Mouse (Mus musculus): Measurements from ENCODE around the gene Dcdc2b. TPM values are rescaled to one million over a fixed set of nuclear protein-coding genes. Genes with fewer than 3 reads are reported as not detected.

Gene Dcdc2b
- not detected for polyA plus RNA-seq (2014; fragmentation: Illumina TruSeq; extraction: RNeasy Lipid Tissue Mini Kit (QIAGEN cat#74804); ENCODE audit: low read depth, low replicate concordance)

GRCm38 (mm10) chr4:129614093-129614492 lies at the start of gene Dcdc2b:
TSS of gene Dcdc2b (minus strand) at chr4:129614257.

GRCm38 (mm10) chr4:129640638-129641467 lies 26.8 kb upstream of the Dcdc2b start, which contains the start of gene Txlna:
TSS of gene Txlna (minus strand) at chr4:129641065.

DNA sequence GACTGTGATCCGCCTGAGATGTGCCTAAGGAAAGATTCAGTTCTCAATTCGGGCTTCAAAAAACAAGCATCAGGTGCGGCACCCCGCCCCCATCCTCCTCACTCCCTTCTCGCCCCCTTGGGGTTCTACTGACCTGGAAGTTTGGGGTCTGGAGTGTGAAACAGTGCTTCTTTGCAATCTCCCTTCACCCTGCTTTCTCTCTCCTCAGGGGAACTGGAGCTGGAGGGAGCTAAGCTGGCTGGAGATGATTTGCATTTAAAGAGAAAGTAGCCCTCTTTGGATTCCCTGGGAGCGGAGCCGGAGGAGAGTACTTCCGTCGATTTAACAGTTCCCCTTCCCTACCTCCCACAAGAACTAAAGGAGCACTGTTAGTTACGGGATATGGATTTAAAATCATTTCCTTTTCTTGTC lies 9.6 kb upstream of the Dcdc2b start, which contains the start of gene Ccdc28b:
TSS of gene Ccdc28b (minus strand) at position 267 of the 411 bp plus-strand sequence.

GRCm38 (mm10) chr4:129618786-129619691 lies 5.0 kb upstream of the Dcdc2b start, which contains the start of gene Iqcc:
TSS of gene Iqcc (minus strand) at chr4:129619099.

GRCm38 (mm10) chr4:129600233-129601158 lies 13.6 kb downstream of the Dcdc2b start, which contains the start of the genes Eif3i and Tmem234:
TSS of gene Eif3i (minus strand) at chr4:129600648.
TSS of gene Tmem234 (plus strand) at chr4:129600668.

DNA sequence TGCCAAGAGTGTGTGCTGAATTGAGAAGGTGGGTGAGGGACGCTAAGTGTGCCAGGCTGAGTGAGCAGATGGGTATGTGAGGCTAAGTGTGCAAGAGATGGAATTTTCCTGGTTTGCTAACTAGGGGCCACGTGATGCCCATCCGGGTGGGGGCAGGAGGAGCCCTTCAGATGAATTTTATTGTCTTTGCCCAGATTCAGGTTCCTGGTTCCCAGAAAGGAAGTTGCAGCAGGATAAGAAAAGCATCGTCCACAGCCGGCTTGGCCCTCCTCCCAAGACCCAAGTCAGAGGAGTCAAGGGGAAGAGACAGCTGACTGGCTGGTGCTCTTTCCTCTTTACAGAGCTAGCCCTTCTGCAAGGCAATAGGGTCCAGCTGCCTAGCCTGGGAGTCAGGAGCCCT lies 35.6 kb downstream of the Dcdc2b start, which contains the start of gene Fam167b:
TSS of gene Fam167b (minus strand) at position 84 of the 400 bp plus-strand sequence.

GRCm38 (mm10) chr4:129573430-129573829 lies 40.6 kb downstream of the Dcdc2b start, which contains the start of gene Lck:
TSS of gene Lck (minus strand) at chr4:129573641.

Other genes starting within 250 kb of the Dcdc2b start
- 4.0 TPM for gene Zbtb8a, start 236.1 kb downstream of the Dcdc2b start, polyA plus RNA-seq (2014; fragmentation: Illumina TruSeq; extraction: RNeasy Lipid Tissue Mini Kit (QIAGEN cat#74804); ENCODE audit: low read depth, low replicate concordance)
- not detected for gene Zbtb8b, start 173.4 kb downstream of the Dcdc2b start, polyA plus RNA-seq (2014; fragmentation: Illumina TruSeq; extraction: RNeasy Lipid Tissue Mini Kit (QIAGEN cat#74804); ENCODE audit: low read depth, low replicate concordance)
- gene Bsdc1, start 152.7 kb downstream of the Dcdc2b start, polyA plus RNA-seq (2014; fragmentation: Illumina TruSeq; extraction: RNeasy Lipid Tissue Mini Kit (QIAGEN cat#74804); ENCODE audit: low read depth, low replicate concordance) = 20.9 TPM
- not detected for gene Tssk3, start 123.2 kb downstream of the Dcdc2b start, polyA plus RNA-seq (2014; fragmentation: Illumina TruSeq; extraction: RNeasy Lipid Tissue Mini Kit (QIAGEN cat#74804); ENCODE audit: low read depth, low replicate concordance)
- gene Fam229a, start 123.1 kb downstream of the Dcdc2b start, polyA plus RNA-seq (2014; fragmentation: Illumina TruSeq; extraction: RNeasy Lipid Tissue Mini Kit (QIAGEN cat#74804); ENCODE audit: low read depth, low replicate concordance) = not detected
- 15.8 TPM for gene Marcksl1, start 100.7 kb downstream of the Dcdc2b start, polyA plus RNA-seq (2014; fragmentation: Illumina TruSeq; extraction: RNeasy Lipid Tissue Mini Kit (QIAGEN cat#74804); ENCODE audit: low read depth, low replicate concordance)
- 77.8 TPM for gene Hdac1, start 71.5 kb downstream of the Dcdc2b start, polyA plus RNA-seq (2014; fragmentation: Illumina TruSeq; extraction: RNeasy Lipid Tissue Mini Kit (QIAGEN cat#74804); ENCODE audit: low read depth, low replicate concordance)
- gene Lck, start 40.6 kb downstream of the Dcdc2b start, polyA plus RNA-seq (2014; fragmentation: Illumina TruSeq; extraction: RNeasy Lipid Tissue Mini Kit (QIAGEN cat#74804); ENCODE audit: low read depth, low replicate concordance) = 0.28 TPM
- not detected for gene Fam167b, start 35.7 kb downstream of the Dcdc2b start, polyA plus RNA-seq (2014; fragmentation: Illumina TruSeq; extraction: RNeasy Lipid Tissue Mini Kit (QIAGEN cat#74804); ENCODE audit: low read depth, low replicate concordance)
- 24.2 TPM for gene Eif3i, start 13.6 kb downstream of the Dcdc2b start, polyA plus RNA-seq (2014; fragmentation: Illumina TruSeq; extraction: RNeasy Lipid Tissue Mini Kit (QIAGEN cat#74804); ENCODE audit: low read depth, low replicate concordance)
- gene Tmem234, start 13.6 kb downstream of the Dcdc2b start, polyA plus RNA-seq (2014; fragmentation: Illumina TruSeq; extraction: RNeasy Lipid Tissue Mini Kit (QIAGEN cat#74804); ENCODE audit: low read depth, low replicate concordance) = 65.5 TPM
- gene Iqcc, start 4.8 kb upstream of the Dcdc2b start, polyA plus RNA-seq (2014; fragmentation: Illumina TruSeq; extraction: RNeasy Lipid Tissue Mini Kit (QIAGEN cat#74804); ENCODE audit: low read depth, low replicate concordance) = 10.8 TPM
- 4.7 TPM for gene Ccdc28b, start 9.7 kb upstream of the Dcdc2b start, polyA plus RNA-seq (2014; fragmentation: Illumina TruSeq; extraction: RNeasy Lipid Tissue Mini Kit (QIAGEN cat#74804); ENCODE audit: low read depth, low replicate concordance)
- gene Txlna, start 26.8 kb upstream of the Dcdc2b start, polyA plus RNA-seq (2014; fragmentation: Illumina TruSeq; extraction: RNeasy Lipid Tissue Mini Kit (QIAGEN cat#74804); ENCODE audit: low read depth, low replicate concordance) = 14.2 TPM
- gene Kpna6, start 58.5 kb upstream of the Dcdc2b start, polyA plus RNA-seq (2014; fragmentation: Illumina TruSeq; extraction: RNeasy Lipid Tissue Mini Kit (QIAGEN cat#74804); ENCODE audit: low read depth, low replicate concordance) = 35.6 TPM
- gene Tmem39b, start 82.6 kb upstream of the Dcdc2b start, polyA plus RNA-seq (2014; fragmentation: Illumina TruSeq; extraction: RNeasy Lipid Tissue Mini Kit (QIAGEN cat#74804); ENCODE audit: low read depth, low replicate concordance) = 1.3 TPM
- gene Khdrbs1, start 128.0 kb upstream of the Dcdc2b start, polyA plus RNA-seq (2014; fragmentation: Illumina TruSeq; extraction: RNeasy Lipid Tissue Mini Kit (QIAGEN cat#74804); ENCODE audit: low read depth, low replicate concordance) = 149 TPM
- gene Ptp4a2, start 197.0 kb upstream of the Dcdc2b start, polyA plus RNA-seq (2014; fragmentation: Illumina TruSeq; extraction: RNeasy Lipid Tissue Mini Kit (QIAGEN cat#74804); ENCODE audit: low read depth, low replicate concordance) = 2,130 TPM